Mouse (Mus musculus) inflammation-experienced regulatory T-cells, adult 6 months (primary cell): ENCODE data around the gene Smg6. TPM values are rescaled to one million over a fixed set of nuclear protein-coding genes. Genes with fewer than 3 reads are reported as not detected.

Experiments used
- ATAC-seq: one replicate; pipeline ENCODE4 v1.8.0; 2017
- polyA plus RNA-seq, 3 experiments: library from polyadenylated mRNA; unstranded; fragments of 100-300 nt; shearing (Covaris generic); gene quantifications; one replicate each; pipeline ENCODE4 v1.2.1; 2017

Gene Smg6
- polyA plus RNA-seq, 3 experiments from 2014 or later: 16.3 to 22.0 (median 18.9) TPM

DNA sequence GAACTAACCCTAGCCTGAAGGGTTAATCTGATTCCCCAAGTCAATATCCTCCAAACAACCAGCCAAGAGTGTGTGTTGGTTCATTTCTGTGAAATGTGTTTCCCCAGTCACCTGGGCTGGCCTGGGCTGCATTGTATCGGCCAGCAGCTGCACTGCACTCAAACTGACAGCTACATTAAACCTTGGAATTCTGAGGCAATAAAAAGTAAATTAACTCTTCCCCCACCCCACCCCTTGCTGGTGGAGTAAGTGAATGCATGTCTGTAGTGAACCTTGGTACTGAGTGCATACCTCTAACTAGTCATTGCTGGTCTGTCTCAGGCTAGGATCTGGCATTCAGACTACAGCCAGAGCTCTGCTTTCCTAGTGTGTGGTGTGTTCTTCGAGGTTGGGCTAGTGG is 124.2 kb downstream of the Smg6 start:
- no peak for ATAC-seq

DNA sequence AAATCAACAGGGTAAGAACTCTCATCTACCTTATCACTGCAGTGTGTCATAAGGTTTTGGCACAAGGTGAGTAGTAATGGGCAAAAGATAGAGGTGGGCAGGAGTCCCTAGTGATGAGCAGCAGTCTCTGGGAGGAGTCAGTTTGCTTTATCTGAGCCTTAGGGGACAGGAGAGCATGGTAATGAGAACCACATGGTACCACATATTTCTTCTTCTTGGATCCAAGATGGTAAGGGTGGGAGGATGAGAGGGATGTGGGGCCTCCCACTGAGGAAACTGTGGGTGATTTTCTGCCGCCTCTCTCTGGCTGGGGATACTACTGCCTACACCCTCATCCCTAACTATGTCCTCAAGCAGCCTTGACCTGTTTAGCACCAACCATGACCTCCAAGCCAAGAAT is 125.6 kb downstream of the Smg6 start:
- ATAC-seq: no peak

- ATAC-seq: no peak
Measured at GRCm38 (mm10) chr11:75051712-75052550, 126.3 kb downstream of the Smg6 start.

- no peak for ATAC-seq
Measured at GRCm38 (mm10) chr11:75053020-75053419, 127.4 kb downstream of the Smg6 start.

- ATAC-seq: no peak
Measured at GRCm38 (mm10) chr11:75053722-75054121, 128.1 kb downstream of the Smg6 start.

- ATAC-seq: no peak
Measured at GRCm38 (mm10) chr11:75054184-75054877, 128.7 kb downstream of the Smg6 start.

- ATAC-seq: no peak
Measured at GRCm38 (mm10) chr11:75054878-75055214, 129.2 kb downstream of the Smg6 start.

- ATAC-seq: no peak
Measured at GRCm38 (mm10) chr11:75062650-75063049, 137.0 kb downstream of the Smg6 start.

DNA sequence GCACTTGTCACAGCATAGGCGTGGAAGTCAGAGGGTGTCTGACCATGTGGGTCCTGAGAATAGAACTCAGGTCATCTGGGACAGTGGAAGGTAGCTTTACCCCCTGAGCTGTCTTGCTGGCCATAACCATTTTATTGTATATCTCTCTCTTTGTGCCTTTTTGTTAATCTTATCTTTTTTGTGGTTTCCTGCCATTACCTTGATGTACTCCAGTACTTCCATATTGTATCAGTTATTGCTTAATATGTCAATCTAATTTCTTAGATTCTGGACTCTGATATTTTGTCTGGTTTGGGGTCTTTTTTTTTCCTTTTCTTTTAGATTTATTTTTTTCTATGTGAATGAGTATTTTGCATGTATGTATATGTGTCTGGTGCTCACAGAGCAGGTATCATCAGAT is 138.6 kb downstream of the Smg6 start:
- ATAC-seq: no peak

DNA sequence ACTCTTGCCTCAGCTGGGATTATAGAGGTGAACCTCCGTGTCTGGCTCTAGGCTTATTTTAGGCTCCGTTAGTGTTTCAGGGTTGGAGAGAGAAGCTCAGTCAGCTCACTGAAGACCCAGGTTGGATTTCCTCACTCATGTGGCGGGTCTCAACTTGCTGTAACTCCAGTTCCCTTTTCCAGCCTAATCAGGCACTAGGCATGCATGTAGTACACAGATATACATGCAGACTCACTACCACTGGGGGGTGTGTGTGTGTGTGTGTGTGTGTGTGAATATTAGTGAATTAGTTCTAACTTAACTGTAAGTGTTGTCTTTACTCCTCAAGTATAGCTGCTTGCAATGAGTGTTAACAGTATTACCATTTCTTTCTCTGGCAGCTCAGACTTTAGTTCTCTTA is 145.7 kb downstream of the Smg6 start:
- ATAC-seq: no peak

- ATAC-seq: no peak
Measured at GRCm38 (mm10) chr11:75072932-75073625, 147.5 kb downstream of the Smg6 start.

GRCm38 (mm10) chr11:75073696-75074095 is 148.1 kb downstream of the Smg6 start:
- ATAC-seq: no peak

GRCm38 (mm10) chr11:75074543-75074942 is 148.9 kb downstream of the Smg6 start:
- no peak for ATAC-seq

GRCm38 (mm10) chr11:75078616-75079015 is 153.0 kb downstream of the Smg6 start:
- no peak for ATAC-seq

DNA sequence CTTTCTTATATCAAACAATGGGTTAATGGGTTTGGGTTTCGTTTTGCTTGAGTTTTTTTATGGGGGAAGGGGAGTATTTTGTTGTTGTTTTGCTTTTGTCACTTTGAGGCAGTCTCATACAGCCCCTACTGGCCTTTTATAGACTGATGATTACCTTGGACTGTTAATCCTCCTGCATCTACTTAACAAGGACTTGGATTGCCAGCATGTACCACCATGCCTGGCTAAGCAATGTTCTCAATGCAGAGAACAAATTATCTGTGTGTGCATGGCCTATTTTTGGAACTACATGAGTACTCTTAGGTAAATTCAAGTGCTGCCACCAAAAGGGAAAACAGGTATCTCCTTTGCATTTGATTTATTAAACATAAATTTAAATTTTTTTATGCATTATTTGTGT is 157.4 kb downstream of the Smg6 start:
- no peak for ATAC-seq

- no peak for ATAC-seq
Measured at GRCm38 (mm10) chr11:75092159-75092558, 166.5 kb downstream of the Smg6 start.

DNA sequence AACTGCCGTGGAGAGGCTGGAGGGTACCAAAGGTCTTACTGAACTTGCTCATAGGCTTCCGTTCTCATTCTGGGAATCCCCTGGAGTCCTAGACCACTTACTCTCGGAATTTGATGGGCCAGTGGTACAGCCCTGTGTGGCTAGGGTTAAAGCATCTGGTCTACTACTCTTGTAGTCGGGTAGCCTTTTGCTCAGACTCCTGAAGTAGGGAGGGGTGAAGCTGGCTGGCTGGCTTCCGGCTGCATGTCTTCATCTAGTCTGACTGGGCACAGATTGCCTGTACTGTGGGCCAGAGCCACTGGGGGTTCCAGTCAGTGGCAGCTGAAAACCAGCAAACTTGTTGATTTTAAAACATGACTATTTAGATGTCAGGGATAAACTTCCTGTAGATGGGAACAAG is 167.0 kb downstream of the Smg6 start:
- ATAC-seq: no peak

DNA sequence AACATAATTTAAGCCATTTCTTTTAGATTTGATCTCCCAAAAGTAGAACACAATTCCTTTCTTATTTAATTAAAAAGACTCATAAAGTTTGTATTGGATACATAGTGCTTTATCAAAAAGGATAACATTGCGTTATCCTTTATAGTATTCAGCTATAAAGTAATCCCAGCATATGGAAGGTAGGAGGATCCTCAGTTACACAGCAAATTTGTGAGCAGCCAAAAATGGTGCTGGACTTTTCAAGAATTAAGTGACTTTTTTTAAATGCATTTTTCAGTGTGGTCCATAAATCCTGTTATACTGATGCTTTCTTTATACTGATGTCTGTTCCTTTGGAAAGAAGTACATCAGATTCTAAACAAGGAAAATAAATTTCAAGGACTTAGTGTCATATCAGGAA is 169.1 kb downstream of the Smg6 start:
- no peak for ATAC-seq

DNA sequence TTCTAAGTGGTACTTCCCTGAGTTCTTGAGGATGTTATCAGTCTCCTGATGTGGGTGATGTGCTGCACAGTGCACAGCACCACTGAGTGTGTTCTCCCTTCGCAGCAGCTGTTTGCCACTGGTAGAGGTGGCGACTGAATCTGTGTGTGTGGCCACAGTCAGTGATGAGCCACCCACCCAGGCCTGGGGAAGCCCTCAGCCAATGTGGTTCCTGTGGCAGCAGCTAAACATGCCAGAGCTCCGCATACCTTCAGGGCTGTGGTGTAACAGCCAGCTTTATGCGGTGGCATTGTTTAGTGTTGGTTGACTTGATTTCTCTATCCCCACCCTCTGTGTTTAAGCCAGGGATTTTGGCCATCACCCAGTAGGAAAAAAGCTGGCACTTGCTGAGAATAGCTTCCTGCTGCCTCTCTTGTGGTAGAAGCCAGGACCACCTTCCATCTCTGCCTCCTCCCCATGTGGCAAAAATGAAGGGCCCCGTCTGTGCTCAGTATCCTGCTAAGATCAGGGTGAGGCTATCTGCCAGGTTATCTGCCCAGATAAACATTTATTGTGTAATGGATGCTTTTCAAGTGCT is 177.2 kb downstream of the Smg6 start:
- ATAC-seq: no peak

- no peak for ATAC-seq
Measured at GRCm38 (mm10) chr11:75106614-75107013, 181.0 kb downstream of the Smg6 start.

DNA sequence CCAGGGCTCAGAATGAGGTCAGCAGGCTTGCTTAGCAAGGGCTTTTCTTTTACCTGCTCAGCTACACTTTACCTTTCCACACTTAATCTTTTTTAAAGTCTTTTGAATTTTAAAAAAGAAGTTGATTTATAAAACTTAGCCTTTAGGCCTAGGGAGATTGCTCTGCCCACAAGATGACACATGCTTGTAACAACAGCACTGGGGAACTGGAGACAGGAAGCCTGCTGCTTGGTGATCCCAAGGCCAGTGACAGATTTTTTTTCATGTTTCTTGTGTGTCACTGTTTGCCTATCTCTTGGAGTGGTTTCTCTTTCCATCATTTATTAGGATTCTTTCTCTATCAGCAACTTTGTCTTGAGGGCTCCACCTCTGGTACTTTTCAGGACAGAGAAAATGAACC is 183.3 kb downstream of the Smg6 start:
- ATAC-seq: no peak

DNA sequence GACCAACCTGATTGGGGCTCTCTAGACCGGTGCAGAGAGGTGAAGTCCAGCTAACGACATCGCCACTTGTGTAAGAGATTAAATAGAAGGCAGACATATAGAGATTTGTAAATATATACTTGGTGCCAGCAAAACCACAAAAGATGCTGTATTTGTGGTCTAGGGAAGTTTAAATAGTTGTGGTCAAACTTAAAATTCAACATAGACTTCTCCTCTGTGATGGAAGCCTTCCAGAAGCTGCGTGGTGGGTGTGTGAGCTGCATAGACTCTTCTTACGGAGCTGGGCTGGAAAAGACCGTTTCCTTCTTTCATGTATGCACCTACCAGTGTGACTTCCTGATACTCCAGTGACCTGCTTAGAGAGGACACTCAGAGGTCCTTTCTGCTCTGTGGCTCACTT is 190.8 kb downstream of the Smg6 start:
- ATAC-seq: no peak

DNA sequence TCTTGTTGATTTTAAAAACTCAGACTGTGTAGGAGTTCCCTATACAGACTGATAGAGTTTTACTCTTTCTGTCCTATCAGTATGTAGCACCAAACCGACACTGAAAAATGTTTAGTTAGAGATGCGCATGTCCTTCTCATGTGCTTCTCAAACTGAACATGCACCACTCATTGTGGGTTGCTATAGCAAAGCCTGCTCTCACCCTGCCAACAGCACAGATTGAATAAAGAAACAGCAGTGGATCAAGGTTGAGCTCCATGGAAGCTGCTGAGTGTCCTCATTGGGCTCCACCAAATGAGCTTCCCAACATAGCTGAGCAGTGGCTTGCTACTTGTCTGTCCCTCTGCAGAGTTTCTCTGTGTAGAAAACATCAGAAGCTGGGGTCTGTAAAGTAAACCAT is 192.5 kb downstream of the Smg6 start:
- ATAC-seq: no peak
